ENCODE assay signal across 17 mouse cellular contexts in genomic region chr5:99195436-99195835, GRCm38 (mm10).
"Had no signal": no experiment of that assay in that cellular context is flagged by ENCODE, and none has a peak within 500 bp of the region (broad histone marks: within the 10 kb centered on the region; RNA-seq: fewer than 3 reads in every experiment).

No protein-coding gene starts in this region.

- H3K4me2 ChIP-seq: limb, embryonic 12.5 days; limb, embryonic 15.5 days; liver, embryonic 11.5 days; lung, embryonic 14.5 days; neural tube, embryonic 12.5 days; neural tube, embryonic 15.5 days had no signal

- H3K36me3 ChIP-seq: limb, embryonic 12.5 days; limb, embryonic 15.5 days; midbrain, embryonic 10.5 days; neural tube, embryonic 12.5 days; neural tube, embryonic 15.5 days had no signal

- ATAC-seq: liver, postnatal 0 days; lung, postnatal 0 days had no signal

- H3K4me3 ChIP-seq: limb, embryonic 12.5 days; limb, embryonic 15.5 days; megakaryocyte, embryonic 14.5 days; midbrain, embryonic 10.5 days; neural tube, embryonic 12.5 days; neural tube, embryonic 15.5 days had no signal

- H3K27me3 ChIP-seq: neural tube, embryonic 12.5 days; neural tube, embryonic 15.5 days had no signal

- DNase-seq: kidney, postnatal 14 days; kidney, postnatal 4 days; left cerebral cortex, postnatal 4 days; liver, postnatal 0 days; lung, embryonic 14.5 days; lung, postnatal 36 days; midbrain, embryonic 14.5 days; thymus, adult 18-20 months; thymus, postnatal 36 days had no signal
